Mouse (Mus musculus): ENCODE results near the gene Rnf103. TPM values are rescaled to one million over a fixed set of nuclear protein-coding genes. Genes with fewer than 3 reads are reported as not detected.
"Not testable (repeated sequence)": the region's sequence is repeated elsewhere in the genome, so short reads cannot be mapped to it uniquely, and the experiment has no call there.

Gene Rnf103
- total RNA-seq (2021), result 10 to 100 TPM; 32.1 to 33.5 TPM

DNA sequence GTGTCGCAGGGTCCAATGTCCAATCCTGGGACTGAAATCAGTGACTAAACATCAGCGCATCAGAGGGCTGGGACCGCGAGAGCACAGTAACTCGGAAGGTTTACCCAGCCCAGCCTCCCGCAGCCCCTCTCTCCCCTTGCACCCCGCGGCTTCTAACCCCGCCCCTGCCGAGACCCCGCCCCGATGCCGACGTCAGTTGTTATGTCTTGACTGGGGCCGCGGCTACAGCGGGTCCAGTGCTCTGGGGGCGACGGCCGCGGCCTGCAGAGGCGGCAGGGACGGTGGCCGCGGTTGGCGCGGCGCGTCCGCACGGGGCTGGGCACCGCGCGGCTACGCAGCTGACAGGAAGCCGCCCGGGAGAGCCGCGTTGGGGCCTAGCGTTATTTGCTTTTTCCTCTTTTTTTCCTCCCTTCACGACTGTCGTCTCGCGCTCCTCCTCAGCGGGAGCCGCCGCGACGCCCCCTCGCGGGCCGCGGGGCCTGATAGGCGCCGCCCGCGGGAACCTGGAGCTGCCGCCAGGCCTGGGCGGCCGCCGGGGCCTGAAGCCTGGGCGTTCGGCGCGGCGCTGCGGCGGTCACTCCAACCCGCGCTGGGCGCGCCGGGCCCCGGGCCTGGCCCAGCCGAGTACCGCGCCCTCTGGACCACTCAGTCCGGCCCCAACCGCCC is at the start of gene Rnf103:
TSS of gene Rnf103 (plus strand) at position 220 of the 666 bp plus-strand sequence.
- peak; percentile 96 for DNase-seq

DNA sequence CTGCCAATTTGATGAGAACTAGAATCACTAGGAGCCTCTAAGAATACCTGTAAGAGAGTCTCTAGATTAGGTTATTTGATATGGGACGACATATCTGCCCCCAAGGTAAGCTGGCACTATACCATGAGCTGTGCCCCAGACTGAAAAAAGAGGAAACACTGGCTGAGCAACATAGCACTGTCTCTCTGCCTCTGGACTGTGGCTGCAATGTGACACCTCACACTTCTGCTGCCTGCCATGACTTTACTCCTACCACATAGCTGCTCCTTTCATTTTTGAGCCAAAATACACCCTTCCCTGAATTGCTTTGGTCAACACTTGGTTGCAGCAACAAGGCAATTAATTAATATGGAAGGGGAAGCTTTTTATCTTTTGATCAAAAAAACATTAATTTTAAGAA is 48.9 kb upstream of the Rnf103 start:
- no peak for DNase-seq

DNA sequence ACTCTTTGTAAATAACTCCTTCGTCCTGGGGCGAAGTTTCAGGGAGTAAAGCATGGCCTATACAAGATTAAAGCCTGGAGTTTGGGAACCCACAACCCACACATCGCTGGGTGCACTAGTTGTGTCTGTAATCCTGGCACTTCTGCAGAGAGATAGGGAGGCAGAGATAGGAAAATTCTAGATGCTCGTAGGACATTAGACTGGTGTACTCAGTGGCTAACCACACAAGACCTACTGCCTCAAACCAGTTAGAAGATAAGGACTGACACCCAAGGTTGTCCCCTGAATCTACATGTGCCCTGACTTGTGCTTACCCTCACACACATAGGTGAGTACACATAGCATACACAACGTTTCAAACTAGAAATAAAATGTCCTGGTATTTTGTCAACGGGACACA is 48.1 kb upstream of the Rnf103 start:
- DNase-seq, result no peak

DNA sequence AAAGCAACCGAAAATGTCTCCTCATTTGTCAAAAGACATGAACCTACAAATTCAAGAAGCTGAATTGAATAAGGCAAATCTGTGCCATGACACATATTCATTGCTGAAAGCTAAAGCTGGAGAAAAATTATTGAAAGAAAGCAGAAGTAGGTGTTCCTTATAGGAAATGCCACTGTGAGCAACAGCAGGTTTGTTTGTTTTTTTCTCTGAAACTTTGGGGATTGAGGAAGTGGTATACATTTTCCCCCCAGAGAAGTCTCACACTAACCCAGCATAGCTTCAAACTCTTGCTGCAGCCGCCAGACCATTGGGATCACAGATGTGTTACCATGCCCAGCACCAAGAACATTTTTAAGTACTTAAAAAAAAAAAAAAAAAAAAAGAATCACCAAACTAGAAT is 40.9 kb upstream of the Rnf103 start:
- no peak for DNase-seq

DNA sequence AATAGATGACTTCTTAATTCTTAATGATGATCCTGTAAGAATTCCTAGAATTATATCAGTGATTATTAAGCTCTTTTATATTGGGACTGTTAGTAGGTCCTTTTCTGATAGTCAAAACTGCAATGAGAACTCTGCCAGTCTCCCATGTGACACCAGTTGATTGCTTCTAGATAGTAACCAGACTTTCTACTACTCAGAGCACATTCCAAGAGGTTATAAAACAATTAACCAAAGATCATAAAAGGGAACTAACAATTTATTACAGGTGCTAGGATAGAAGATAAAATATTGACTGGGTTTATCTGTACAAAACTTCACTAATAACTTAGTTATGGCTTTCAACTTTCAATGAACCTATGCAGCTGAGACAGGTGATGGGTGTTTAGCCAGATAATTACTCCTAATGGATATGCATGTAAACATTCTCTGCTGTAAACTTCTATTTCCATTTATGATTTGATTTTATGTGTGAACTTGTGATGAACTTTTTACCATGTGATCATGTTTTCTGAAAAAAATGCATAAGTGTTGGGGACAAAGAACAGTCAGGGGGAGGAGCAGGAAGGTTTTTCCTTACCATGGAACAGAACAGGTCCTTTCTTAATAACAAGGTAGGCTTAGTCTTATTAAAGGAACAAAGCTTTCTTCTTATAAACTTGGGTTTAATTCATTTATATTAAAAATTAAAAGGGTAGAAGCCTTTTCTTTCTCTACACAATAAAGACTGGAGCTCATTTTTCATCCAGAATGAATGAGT is 39.5 kb upstream of the Rnf103 start:
- DNase-seq, result not testable (repeated sequence)

DNA sequence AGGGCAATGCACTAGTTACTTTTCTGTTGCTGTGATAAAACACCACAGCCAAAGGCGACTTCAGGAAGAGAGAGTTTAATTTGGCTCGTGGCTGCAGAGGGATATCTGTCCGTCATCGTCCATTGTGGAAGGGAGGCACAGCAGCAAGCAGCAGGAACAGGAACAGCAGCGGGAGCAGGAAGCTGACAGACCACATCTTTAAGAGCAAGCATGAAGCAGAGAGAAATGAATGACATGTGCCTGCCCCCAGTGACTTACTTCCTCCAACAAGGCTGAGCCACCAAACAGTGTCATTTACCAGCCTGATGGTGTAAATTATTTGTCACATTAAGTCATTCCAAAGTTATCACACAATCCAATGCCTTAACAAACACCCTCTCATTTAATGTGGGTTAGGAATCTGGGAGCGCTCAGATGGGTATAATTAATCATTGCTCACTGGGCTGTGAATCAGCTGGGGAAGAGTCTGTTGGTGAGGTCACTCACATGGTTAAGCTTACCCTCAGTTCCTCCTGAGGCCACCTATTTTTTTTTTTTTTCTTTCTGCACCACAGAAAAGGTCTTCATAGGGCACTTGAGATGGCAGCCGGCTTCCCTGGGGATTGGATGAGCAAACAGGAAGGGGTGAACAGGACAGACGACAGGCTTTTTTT is 35.6 kb upstream of the Rnf103 start:
- DNase-seq, result no peak

DNA sequence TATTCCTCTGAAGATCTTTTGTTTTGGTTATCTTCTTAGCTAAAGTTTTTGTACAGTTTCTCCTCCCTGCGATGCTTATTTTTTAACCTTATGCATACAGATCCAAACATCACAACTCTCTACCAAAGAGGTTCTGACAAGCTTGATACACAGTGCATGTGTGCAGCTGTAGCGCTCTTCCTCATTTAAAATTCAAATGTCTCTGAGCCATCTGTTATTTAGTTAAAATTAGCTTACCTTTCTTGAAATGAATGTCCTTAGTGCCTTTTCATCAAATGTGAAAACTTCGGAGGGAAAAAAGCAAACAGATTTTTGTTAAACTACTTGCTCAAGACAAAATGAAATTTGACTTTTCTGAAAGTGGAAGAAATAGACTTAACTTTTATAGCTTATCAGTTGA is 28.5 kb upstream of the Rnf103 start:
- no peak for DNase-seq

DNA sequence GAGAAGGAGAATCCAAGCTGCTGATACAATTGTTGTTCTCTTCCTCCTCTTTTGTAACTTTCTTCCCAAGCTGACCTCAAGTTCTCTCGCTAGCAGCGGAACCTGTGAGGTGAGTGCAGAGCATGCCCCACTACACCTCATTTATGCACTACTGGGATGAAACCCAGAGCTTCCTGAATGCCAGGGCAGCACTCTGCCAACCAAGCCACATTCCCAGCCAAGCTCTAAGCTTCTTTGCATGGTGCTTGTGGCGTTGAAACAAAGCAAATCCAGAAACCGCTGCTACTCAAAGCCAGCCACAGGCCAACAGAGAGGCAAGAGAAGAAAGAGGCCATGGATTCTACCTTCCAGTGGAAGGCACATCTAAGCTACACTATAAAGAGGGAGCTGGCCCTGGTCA is 25.9 kb upstream of the Rnf103 start:
- no peak for DNase-seq

DNA sequence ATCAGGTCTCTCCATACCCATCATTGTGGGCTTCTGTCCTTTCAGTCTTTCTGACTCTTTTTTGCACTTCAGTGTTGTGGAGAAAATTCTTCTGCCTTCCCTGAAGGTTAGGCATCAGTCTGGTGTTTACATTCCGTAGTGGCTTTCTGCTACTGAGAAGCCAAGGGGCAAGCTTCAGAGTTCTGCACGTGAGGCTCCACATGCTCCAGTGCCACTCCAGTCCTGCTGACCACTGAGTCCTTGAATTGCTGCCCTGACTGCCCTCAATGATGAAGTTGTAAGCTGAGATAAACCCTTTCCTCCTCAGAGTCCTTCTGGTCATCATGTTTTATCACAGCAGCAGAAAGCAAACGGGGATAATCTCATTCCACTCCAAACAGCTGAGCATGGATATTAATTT is 24.4 kb upstream of the Rnf103 start:
- no peak for DNase-seq

DNA sequence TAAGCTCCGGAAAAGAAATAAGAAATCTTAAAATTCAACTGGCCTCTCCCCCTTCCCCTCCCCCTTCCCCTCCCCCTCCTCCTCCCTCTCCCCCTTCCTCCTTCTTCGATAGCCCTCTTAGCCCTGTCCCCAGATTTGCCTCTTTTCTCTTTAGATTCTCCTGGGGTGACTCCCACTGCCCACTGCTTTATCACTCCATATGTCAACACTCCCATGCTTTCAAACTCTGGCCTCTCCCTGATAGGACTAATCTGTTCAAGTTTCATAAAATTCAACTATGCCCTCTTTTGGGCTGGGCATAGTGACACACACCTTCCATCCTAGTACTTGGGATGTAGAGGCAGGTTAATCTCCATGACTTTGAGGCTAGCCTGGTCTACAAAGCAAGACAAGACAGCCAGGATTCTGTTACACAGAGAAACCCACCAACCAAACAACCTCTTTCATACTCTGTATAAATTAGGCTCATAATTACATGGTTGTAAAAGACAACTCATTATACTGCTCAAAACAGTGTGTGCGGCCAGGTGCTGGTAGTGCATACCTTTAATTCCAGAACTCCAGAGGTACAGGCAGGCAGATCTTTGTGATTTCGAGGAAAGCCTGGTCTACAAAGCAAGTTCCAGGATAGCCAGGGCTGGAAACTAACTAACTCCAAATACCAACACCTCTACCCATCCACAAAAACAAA is 21.7 kb upstream of the Rnf103 start:
- DNase-seq, result no peak

DNA sequence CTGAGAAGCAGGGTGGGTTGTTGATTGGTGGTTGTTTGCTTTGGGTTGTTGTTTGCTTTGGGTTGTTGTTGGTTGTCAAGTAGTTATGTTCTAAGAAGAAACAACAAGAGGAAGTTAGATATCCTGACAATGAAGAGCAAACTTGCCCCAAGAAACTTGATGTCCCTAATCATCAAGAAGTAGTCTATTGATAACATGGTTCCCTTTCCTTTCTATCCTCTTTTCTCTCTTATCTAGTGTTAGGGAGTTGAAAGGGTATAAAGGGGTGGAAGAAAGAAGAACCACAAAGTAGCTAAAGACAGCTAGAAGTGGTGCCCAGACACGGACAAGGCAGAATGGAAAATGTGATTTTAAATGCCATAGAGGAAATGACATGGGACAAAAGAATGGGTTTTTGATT is 20.9 kb upstream of the Rnf103 start:
- DNase-seq, result no peak

DNA sequence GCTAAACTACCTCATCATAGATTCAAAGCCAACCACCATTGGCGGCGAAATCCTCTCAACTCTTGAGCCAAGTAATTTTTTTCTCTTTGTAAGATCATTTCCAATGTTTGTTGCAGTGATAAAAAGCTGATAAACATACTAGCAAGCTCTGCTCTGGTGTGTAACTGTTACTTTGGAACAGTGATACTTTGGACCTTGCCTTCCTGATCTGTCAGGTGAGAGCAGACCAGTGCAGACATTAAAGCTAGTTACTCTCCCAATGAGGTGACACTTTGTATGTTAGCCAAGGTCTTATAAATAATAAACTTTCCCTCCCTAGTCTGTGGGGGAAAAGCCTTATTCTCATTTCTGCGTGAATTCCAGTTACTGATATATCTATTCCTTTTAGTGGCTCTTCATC is 18.1 kb upstream of the Rnf103 start:
- no peak for DNase-seq

DNA sequence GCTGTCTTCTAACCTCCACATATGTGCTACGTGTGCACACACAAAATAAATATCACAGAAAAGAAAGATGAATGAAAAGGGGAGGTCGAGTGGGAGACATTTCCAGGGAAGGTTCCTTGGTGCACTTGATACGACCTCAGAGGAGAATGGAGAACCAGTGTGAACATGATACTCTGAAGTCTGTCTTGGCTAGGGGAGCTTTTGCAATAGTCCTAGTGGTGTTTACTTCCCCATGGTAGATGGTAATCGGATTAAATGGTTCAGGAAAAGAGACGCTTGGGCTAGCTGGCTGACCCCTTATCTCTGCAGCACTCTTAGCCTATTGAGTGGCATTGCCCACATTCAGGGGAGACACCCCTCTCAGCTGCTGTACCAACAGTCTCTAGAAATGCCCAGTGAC is 16.9 kb upstream of the Rnf103 start:
- no peak for DNase-seq

DNA sequence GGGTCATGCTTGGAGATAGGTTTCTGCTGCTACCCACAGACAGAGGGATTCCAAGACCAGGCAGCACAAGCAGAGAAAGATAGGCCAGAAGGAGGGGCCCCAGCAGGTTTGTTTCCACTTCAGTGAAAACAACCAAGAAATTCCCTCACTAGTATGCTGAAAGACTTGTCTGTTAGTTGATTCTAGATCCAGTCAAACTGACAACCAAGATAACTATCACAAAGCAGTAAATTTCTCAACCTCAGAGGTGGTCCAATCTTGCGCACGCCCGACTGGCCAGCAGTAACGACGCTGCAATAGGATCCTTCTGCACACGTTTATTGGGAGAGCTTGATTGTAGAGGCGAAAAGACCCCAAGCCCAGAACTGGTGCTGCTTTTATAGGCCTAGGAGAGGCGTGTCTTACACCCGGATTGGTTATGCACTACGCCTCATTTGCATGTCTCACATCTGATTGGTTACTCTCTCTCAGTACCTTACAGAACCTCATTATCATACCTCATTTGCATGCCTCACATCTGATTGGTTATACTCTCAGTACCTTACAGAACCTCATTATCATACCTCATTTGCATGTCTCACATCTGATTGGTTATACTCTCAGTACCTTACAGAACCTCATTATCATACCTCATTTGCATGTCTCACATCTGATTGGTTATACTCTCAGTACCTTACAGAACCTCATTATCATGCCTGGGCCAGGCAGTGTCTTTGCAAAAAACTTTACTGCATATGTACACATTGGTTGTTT is 14.7 kb upstream of the Rnf103 start:
- not testable (repeated sequence) for DNase-seq

DNA sequence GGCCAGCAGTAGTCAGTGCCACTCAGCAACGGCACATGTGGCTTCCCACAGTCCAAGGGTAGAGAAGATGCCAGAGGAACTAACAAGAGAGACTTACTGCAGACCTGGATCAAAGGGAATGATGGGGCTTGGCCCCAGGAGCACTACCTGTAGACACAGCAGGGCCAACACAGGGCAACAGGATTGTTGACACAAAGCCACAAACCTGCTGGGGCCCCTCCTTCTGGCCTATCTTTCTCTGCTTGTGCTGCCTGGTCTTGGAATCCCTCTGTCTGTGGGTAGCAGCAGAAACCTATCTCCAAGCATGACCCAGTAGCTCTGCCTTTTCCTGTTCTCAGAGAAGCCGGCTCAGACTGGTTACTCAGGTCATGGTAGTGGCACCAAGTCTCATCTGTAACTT is 14.1 kb upstream of the Rnf103 start:
- DNase-seq, result not testable (repeated sequence)

DNA sequence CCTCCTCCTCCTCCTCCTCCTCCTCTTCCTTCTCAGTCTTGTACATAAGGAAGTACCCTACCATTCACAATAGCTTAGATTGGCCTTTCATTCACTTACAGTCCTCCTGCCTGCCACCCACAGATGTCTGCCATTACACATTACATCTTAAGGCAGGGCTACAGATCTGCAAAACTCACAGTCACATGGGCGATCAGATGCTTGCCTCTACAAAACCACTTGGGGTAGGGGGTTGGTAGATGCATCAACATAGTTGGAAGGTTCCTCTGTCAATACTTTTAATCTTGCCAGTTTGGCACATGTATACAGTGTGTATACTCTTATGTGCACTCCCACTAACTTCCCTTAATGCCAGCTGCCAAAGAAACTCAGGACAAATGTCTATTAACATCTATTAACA is 13.6 kb upstream of the Rnf103 start:
- DNase-seq, result no peak

DNA sequence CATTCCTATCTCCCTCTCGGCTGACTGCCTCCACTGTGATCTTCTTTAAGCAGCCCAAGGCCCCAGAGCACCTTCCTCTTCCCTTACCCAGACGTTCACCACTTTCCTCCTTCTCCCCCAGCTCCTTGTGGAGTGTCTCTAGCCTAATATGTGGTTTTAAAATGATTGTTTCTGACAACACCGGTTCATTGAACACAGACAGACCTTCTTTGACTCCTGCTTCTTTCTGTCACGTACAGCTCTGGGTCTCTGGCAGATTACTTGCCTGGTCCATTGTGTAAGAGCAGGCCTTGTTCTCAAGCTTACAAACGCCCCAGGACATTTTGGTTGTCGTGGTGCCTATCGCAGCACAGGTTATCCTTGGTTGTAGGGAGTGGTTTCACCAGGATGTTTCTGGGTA is 12.6 kb upstream of the Rnf103 start:
- DNase-seq, result no peak

DNA sequence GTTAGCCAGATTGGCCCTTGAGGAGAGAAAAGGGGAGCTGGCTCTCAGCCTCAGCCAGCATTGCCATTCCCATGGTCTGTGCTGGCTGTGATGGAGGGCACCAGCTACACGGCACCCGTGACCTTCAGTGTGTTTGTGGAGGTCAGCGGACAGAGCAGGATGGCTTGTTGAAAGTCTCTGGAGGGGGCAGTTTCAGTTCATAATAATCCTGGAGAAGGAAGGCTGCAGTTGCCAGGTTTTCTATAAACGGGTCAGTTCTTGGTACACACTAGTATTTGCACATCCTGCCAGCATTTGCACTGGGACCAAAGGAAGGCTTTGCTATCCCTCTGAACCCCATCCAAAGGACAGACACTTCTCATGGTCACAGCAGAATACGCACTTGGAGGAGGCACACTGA is 8.4 kb upstream of the Rnf103 start:
- no peak for DNase-seq

DNA sequence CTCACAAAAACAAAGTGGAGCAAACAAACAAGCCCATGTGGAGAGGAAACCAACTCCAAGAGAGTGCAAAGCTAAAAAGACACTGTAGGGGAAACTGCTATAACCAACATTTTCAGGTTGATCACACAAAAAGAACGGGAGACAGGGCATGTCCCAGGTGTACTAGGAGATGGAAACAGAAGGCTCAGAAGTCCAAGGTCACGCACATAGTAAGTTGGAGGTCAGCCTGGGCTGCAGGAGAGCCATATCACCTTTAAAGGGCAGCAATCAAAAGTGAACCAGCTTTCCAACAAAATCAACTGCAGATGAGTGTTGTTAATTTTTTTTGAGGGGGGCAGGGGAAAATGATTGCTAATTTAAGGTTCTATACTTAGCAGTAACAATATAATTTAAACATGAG is 7.5 kb upstream of the Rnf103 start:
- DNase-seq, result no peak

DNA sequence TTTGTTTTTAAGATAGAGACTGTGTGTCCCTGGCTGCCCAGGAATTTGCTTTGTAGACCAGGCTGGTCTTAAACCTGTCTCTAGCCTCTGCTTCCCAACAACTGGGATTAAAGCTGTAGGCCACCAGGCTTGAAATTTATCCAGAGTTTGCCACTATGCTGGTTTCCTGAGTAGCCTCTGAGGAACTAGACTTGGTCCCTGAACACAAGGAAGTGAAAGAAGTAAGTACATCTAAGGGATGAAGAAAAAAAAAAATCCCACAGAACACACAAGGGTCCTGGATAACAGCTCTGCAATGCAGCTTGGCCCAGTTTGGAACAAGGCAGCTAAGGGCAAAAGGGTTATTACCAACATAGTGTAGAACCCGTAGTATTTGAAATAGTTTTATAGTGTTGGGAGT is 6.8 kb upstream of the Rnf103 start:
- no peak for DNase-seq

DNA sequence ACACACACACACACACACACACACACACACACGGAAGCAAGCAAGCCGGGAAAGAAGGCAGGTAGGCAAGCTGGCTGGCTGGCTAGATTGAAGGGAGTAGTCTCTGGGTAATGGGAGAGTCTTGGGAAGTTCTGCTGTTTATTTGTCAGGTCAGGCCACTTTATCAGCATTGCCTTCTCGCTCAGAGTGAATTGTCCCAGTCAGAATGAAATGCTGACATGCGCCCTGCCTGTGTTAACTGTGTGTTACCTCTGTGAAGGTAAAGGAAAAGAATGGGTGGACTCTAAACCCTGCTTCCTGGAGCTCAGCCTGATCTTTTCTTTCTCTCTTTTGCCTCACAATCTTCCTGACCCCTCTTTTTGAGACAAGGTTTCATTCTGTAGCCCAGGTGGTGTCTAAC is 5.7 kb upstream of the Rnf103 start:
- DNase-seq, result no peak

DNA sequence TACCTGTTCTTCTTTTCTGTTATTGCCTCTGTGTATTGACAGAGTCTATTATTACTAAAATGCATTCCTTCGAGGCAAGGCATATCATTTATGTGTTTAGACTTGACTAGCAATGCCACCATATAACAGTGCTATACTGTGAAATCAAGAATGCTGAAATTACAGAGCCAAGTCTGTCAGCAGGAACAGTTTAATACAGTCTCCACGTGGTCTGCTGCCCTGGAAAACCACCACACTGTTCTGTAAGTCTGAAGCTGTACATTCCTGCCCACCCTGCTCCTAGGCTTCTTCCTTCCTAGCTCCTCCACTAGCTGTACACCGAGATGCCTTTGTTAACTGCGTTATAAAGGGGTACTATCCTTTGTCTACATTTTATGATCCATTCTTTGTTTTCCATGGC is 1.6 kb upstream of the Rnf103 start:
- DNase-seq, result no peak

Measured in heart, postnatal 4 days (tissue).